Mouse (Mus musculus) hindbrain, embryonic 15.5 days (tissue): ENCODE measurements at regions not wholly inside any gene's neighbourhood (a gene's known extent, or its start where the extent isn't known, plus 50 kb on each side); places are given as distances from the start of the nearest gene placed in this dataset.

Source experiments
- ATAC-seq: fragments of 200-750 bp; cut with Nextera tagmentation; 2 replicates; pipeline ENCODE4 v1.8.0; 2017; ENCODE audit warnings: low read depth, moderate number of reproducible peaks, moderate TSS enrichment; ENCODE audit not compliant: low FRiP score
- H3K27ac ChIP-seq: fragments of 300-500 bp; sonication (generic); replicated peaks from 2 replicates; pipeline ENCODE4 v1.5.1; 2015; ENCODE audit warnings: mild to moderate bottlenecking, inconsistent platforms
- H3K27me3 ChIP-seq: fragments of 300-500 bp; sonication (generic); 2 replicates; pipeline ENCODE4 v1.6.1; 2015; ENCODE audit warnings: control low read depth, inconsistent platforms
- H3K36me3 ChIP-seq: fragments of 300-500 bp; sonication (generic); 2 replicates; pipeline ENCODE4 v1.6.1; 2015; ENCODE audit warnings: control low read depth, inconsistent platforms
- H3K4me1 ChIP-seq: fragments of 300-500 bp; sonication (generic); replicated peaks from 2 replicates; pipeline ENCODE4 v1.6.1; 2015; ENCODE audit warnings: control low read depth, inconsistent platforms
- H3K4me2 ChIP-seq: fragments of 300-500 bp; sonication (generic); 2 replicates; pipeline ENCODE4 v1.6.1; 2015; ENCODE audit warnings: moderate library complexity, mild to moderate bottlenecking, inconsistent platforms
- H3K4me3 ChIP-seq: fragments of 300-500 bp; sonication (generic); 2 replicates; pipeline ENCODE4 v1.5.1; 2015; ENCODE audit warnings: mild to moderate bottlenecking, inconsistent platforms
- H3K9ac ChIP-seq: fragments of 300-500 bp; sonication (generic); 2 replicates; pipeline ENCODE4 v1.6.1; 2015; ENCODE audit warnings: inconsistent platforms
- H3K9me3 ChIP-seq: fragments of 300-500 bp; sonication (generic); 2 replicates; pipeline ENCODE4 v1.6.1; 2016; ENCODE audit warnings: control low read depth, inconsistent platforms
- WGBS: fragments of 180-500 bp; shearing (Covaris S2); methylation state at CpG from one replicate; pipeline ENCODE4 v1.1.7; 2015; 5-methylcytosine and 5-hydroxymethylcytosine counted together

DNA sequence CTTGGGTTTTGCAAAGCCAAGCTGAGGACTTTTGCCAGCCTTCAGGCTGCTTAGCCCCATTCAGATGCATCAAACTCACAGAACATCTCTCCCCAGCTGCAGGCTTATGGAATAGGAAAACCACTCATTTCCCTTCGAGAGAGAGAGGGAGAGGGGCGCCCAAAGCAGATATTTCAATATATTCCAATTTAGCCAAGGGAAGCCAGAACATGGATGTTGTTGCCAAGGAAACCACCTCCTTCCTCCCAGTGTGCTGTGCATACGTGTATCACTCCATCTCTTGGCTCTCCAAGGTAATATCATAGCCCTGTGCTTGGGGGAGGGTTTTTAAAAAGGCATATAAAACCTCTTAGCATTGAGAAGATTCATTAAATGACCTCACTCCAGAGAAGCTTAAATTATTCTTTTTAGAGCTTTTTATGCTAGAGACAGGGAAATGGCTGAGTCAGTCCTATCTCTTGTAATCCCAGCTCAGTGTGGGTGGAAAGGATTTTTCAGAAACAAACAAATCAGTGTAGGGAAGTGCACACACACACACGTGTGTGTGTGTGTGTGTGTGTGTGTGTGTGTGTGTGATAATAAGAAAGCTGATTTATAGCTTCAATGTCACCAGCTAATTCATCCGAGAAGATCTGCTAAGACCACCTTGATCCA is 245.1 kb downstream of the Rps24 start:
- Histone ChIP-seq H3K9me3 (no peaks in the 10 kb centered on the region), H3K27ac (peak overlapping the region; percentile 79), H3K4me1 (peaks cover 12% of the 10 kb centered on the region), H3K9ac (no peak overlapping the region), H3K4me2 (no peak overlapping the region), H3K36me3 (no peaks in the 10 kb centered on the region), H3K4me3 (no peak overlapping the region), H3K27me3 (no peaks in the 10 kb centered on the region)
- WGBS = 45% methylated on average over 5 of the region's 5 CpGs
- ATAC-seq = peak; percentile 86

- no peak overlapping the region for H3K9ac ChIP-seq
- H3K27ac ChIP-seq = no peak overlapping the region
- no peaks in the 10 kb centered on the region for H3K9me3 ChIP-seq
- H3K4me3 ChIP-seq = no peak overlapping the region
- ATAC-seq = no peak
- 90% methylated on average over 7 of the region's 7 CpGs for WGBS
- no peak overlapping the region for H3K4me2 ChIP-seq
- no peaks in the 10 kb centered on the region for H3K36me3 ChIP-seq
- H3K4me1 ChIP-seq = peaks cover 12% of the 10 kb centered on the region
- no peaks in the 10 kb centered on the region for H3K27me3 ChIP-seq
Observed at GRCm38 (mm10) chr14:24733326-24733725, 246.4 kb downstream of the Rps24 start.

- Histone ChIP-seq H3K4me1 (no peaks in the 10 kb centered on the region), H3K9me3 (no peaks in the 10 kb centered on the region), H3K4me3 (no peak overlapping the region), H3K9ac (no peak overlapping the region), H3K4me2 (no peak overlapping the region), H3K27me3 (no peaks in the 10 kb centered on the region), H3K27ac (no peak overlapping the region), H3K36me3 (no peaks in the 10 kb centered on the region)
- ATAC-seq = no peak
Observed at GRCm38 (mm10) chr14:24738869-24739268, 251.9 kb downstream of the Rps24 start.

GRCm38 (mm10) chr14:24744451-24744850 is 257.5 kb downstream of the Rps24 start:
- ATAC-seq = 0 out of 2 replicates have a peak, but pooled peaks have one; percentile 38
- Histone ChIP-seq H3K27ac (0 out of 2 replicates have a peak overlapping the region, but pooled peaks have one; percentile 21), H3K27me3 (no peaks in the 10 kb centered on the region), H3K9ac (no peak overlapping the region), H3K4me3 (no peak overlapping the region), H3K36me3 (no peaks in the 10 kb centered on the region), H3K4me2 (no peak overlapping the region), H3K9me3 (no peaks in the 10 kb centered on the region), H3K4me1 (peaks cover 13% of the 10 kb centered on the region; the same call in 1 of the 2 replicates)
- 53% methylated on average over 2 of the region's 2 CpGs for WGBS

DNA sequence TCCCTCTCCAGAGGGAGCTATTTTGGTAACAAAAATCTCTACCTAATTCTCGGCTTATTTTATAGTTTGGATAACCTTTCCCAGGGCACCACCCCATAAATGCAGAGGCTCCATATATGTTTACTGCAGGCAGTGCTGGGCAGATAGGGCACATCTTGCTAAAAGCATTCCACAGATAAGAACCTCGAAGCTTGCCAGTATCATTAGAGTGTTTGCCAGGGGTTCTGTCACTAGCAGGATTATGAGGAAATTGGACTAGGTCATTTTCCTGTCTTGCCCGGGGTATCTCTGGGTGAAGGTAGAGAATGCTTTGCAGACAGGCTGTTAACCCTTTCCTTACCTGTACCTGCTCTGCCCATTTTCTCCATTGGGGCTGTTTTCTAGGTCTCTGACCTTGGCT is 258.8 kb downstream of the Rps24 start:
- H3K9ac ChIP-seq = no peak overlapping the region
- H3K4me3 ChIP-seq = no peak overlapping the region
- no peaks in the 10 kb centered on the region for H3K36me3 ChIP-seq
- H3K27me3 ChIP-seq = no peaks in the 10 kb centered on the region
- 53% methylated on average over 3 of the region's 3 CpGs for WGBS
- H3K4me1 ChIP-seq = peaks cover 13% of the 10 kb centered on the region; the same call in 1 of the 2 replicates
- H3K27ac ChIP-seq = no peak overlapping the region
- H3K9me3 ChIP-seq = no peaks in the 10 kb centered on the region
- H3K4me2 ChIP-seq = no peak overlapping the region
- ATAC-seq = no peak

DNA sequence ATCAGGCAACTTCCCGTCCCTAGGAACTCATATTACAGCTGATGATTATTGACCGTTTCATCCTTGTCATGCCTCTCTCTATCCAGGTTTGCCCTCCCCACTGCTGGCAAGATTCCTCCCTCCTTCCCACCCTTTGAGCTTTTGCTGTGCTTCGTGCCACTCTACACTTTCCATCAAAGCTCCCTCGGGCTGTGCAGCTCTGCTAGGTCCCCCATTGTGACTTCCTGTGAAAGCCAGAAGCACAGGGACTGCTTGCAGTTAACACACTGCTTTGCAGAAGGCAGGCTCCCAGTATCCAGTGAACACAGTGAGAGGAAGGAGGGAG is 260.5 kb downstream of the Rps24 start:
- Histone ChIP-seq H3K36me3 (no peaks in the 10 kb centered on the region), H3K27me3 (no peaks in the 10 kb centered on the region), H3K4me2 (no peak overlapping the region), H3K9me3 (no peaks in the 10 kb centered on the region), H3K4me3 (no peak overlapping the region), H3K9ac (no peak overlapping the region), H3K4me1 (peaks cover 18% of the 10 kb centered on the region), H3K27ac (0 out of 2 replicates have a peak overlapping the region, but pooled peaks have one; percentile 13)
- WGBS = 48% methylated on average over 4 of the region's 4 CpGs
- ATAC-seq = no peak; the same call in 1 of the 2 replicates

- H3K27me3 ChIP-seq = no peaks in the 10 kb centered on the region
- peaks cover 18% of the 10 kb centered on the region for H3K4me1 ChIP-seq
- H3K27ac ChIP-seq = peak overlapping the region; percentile 13; the same call in 1 of the 2 replicates
- H3K4me3 ChIP-seq = no peak overlapping the region
- ATAC-seq = no peak
- no peaks in the 10 kb centered on the region for H3K36me3 ChIP-seq
- whole genome bisulfite sequencing = 63% methylated on average over 7 of the region's 7 CpGs
- no peak overlapping the region for H3K9ac ChIP-seq
- H3K4me2 ChIP-seq = no peak overlapping the region
- no peaks in the 10 kb centered on the region for H3K9me3 ChIP-seq
Observed at GRCm38 (mm10) chr14:24747796-24748496, 261.0 kb downstream of the Rps24 start.

DNA sequence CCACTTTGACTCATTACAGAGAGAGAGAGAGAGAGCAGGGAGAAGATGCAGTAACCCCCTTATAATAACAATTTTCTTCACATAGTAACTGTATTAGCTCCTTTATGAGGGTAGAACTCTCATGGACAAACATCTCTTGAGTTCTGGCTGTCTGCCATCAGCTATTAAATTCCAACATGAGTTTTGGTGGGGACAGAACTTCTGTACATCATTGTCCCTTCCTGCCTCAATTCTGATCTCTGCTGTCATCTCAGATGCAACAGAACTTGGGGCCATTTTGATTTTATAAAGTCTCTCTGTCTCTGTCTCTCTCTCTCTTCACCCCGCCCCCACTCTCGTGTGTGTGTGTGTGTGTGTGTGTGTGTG is 261.6 kb downstream of the Rps24 start:
- Histone ChIP-seq H3K4me1 (peaks cover 18% of the 10 kb centered on the region), H3K27me3 (no peaks in the 10 kb centered on the region), H3K4me3 (no peak overlapping the region), H3K4me2 (no peak overlapping the region), H3K27ac (no peak overlapping the region), H3K9ac (no peak overlapping the region), H3K36me3 (no peaks in the 10 kb centered on the region), H3K9me3 (no peaks in the 10 kb centered on the region)
- 83% methylated on average over 2 of the region's 2 CpGs for WGBS
- ATAC-seq = no peak

DNA sequence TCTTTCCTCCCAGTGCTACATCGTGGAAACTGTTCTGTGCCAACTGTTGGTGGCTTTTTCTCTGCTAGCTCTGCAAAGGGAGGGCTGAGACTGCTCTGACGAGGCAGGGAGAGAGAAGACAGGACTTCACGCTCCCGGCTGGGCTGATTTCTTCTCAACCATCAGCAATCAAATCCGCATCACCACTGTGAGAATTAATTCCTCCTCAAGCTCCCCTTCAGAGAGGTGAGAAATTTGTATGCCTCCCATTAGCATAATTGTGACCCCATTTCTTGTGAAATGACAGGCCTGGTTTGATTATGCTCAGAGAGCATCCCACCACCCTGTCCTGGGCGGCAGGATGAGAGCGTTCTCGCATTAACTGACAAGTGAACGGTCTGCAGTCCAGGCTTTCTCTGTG is 262.4 kb downstream of the Rps24 start:
- Histone ChIP-seq H3K36me3 (no peaks in the 10 kb centered on the region), H3K4me3 (no peak overlapping the region), H3K9ac (no peak overlapping the region), H3K27me3 (no peaks in the 10 kb centered on the region), H3K4me1 (peaks cover 15% of the 10 kb centered on the region), H3K9me3 (no peaks in the 10 kb centered on the region), H3K4me2 (no peak overlapping the region), H3K27ac (no peak overlapping the region)
- WGBS = 48% methylated on average over 9 of the region's 9 CpGs
- ATAC-seq = no peak

DNA sequence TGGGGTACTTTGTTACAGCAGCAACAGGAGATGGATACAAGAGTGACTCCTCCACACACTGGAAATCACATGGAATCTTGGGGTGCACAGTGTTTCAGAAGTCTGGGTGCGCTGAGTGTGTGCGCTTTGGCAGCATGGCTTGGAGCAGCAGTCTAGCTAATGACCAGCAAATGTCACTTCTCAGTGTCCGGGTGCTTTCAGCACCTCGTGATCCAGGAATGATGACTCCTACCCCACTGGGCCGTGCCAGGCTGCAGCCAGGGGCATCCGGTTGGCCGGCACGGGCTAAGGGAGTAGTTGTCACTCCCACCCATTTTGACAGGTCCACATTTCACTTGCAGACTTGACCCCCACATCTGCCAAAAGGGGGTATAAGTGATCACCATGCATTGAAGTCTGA is 264.3 kb downstream of the Rps24 start:
- ATAC-seq = no peak
- Histone ChIP-seq H3K4me2 (no peak overlapping the region), H3K4me1 (peaks cover 15% of the 10 kb centered on the region), H3K36me3 (no peaks in the 10 kb centered on the region), H3K27me3 (no peaks in the 10 kb centered on the region), H3K27ac (no peak overlapping the region), H3K9me3 (no peaks in the 10 kb centered on the region), H3K9ac (no peak overlapping the region), H3K4me3 (no peak overlapping the region)
- WGBS = 89% methylated on average over 8 of the region's 8 CpGs

- Histone ChIP-seq H3K4me3 (no peak overlapping the region), H3K4me1 (peaks cover 14% of the 10 kb centered on the region), H3K36me3 (no peaks in the 10 kb centered on the region), H3K4me2 (no peak overlapping the region), H3K9ac (no peak overlapping the region), H3K9me3 (no peaks in the 10 kb centered on the region), H3K27me3 (no peaks in the 10 kb centered on the region), H3K27ac (no peak overlapping the region)
- no peak for ATAC-seq
- 51% methylated on average over 1 of the region's 1 CpGs for WGBS
Observed at GRCm38 (mm10) chr14:24754753-24755152, 267.8 kb downstream of the Rps24 start.

GRCm38 (mm10) chr14:24755426-24756117 is 268.6 kb downstream of the Rps24 start:
- H3K9ac ChIP-seq = no peak overlapping the region

More at GRCm38 (mm10) chr14:24755426-24756117, 268.6 kb downstream of the Rps24 start:
- Histone ChIP-seq H3K9me3 (no peaks in the 10 kb centered on the region), H3K4me3 (no peak overlapping the region), H3K4me1 (peaks cover 15% of the 10 kb centered on the region), H3K4me2 (no peak overlapping the region), H3K27ac (no peak overlapping the region), H3K36me3 (no peaks in the 10 kb centered on the region), H3K27me3 (no peaks in the 10 kb centered on the region)
- WGBS = 85% methylated on average over 12 of the region's 12 CpGs
- ATAC-seq = no peak
